Mouse (Mus musculus): ENCODE measurements around the gene Tmem171.

Tmem171 gene

GRCm38 (mm10) chr13:98651228-98651977 is 43.2 kb downstream of the Tmem171 start:
- in situ Hi-C loops (cut with MseI, MboI) = no loop called here

GRCm38 (mm10) chr13:98647775-98648568 is 46.7 kb downstream of the Tmem171 start:
- in situ Hi-C loops (cut with MseI, MboI) = no loop called here

GRCm38 (mm10) chr13:98638507-98639166 is 56.0 kb downstream of the Tmem171 start:
- in situ Hi-C loops (cut with MseI, MboI) = no loop called here

GRCm38 (mm10) chr13:98637145-98637544 is 57.5 kb downstream of the Tmem171 start, which contains the start of gene Tmem174:
TSS of gene Tmem174 (minus strand) at chr13:98637410.
- in situ Hi-C loops (cut with MseI, MboI) = no loop called here

GRCm38 (mm10) chr13:98636571-98636970 is 58.1 kb downstream of the Tmem171 start:
- in situ Hi-C loops (cut with MseI, MboI) = no loop called here
